31 mouse cellular contexts compared by ENCODE assay signal in genomic region chr11:73258664-73259063, GRCm38 (mm10). TPM values are rescaled to one million over a fixed set of nuclear protein-coding genes. Genes with fewer than 3 reads are reported as not detected.
"Had no signal": no experiment of that assay in that cellular context is flagged by ENCODE, and none has a peak within 500 bp of the region (broad histone marks: within the 10 kb centered on the region; RNA-seq: fewer than 3 reads in every experiment).

No protein-coding gene starts in this region.

- H3K27me3 ChIP-seq: heart, embryonic 13.5 days; heart, embryonic 15.5 days; hindbrain, embryonic 13.5 days; hindbrain, embryonic 15.5 days; limb, embryonic 12.5 days; liver, embryonic 13.5 days; liver, embryonic 15.5 days had no signal

- H3K4me1 ChIP-seq: heart, embryonic 13.5 days; heart, embryonic 15.5 days; hindbrain, embryonic 13.5 days; hindbrain, embryonic 15.5 days; limb, embryonic 10.5 days; limb, embryonic 12.5 days; liver, embryonic 13.5 days; liver, embryonic 15.5 days had no signal

- DNase-seq: gastrocnemius, postnatal 14 days; gastrocnemius, postnatal 36 days; heart, adult 11 months; heart, adult 2 months; heart, postnatal 14 days; heart, postnatal 36 days; kidney, adult 11 months; kidney, adult 8-10 months; kidney, postnatal 10 days; kidney, postnatal 25 days; kidney, postnatal 4 days; liver; liver, embryonic 13.5 days; liver, postnatal 0 days had no signal

- H3K27ac ChIP-seq: heart, adult 2 months; heart, embryonic 13.5 days; heart, embryonic 15.5 days; hindbrain, embryonic 13.5 days; hindbrain, embryonic 15.5 days; hindbrain, postnatal 0 days; layer of hippocampus, adult 2 months; left cerebral cortex, adult 2 months; limb, embryonic 10.5 days; limb, embryonic 12.5 days; liver, embryonic 13.5 days; liver, embryonic 15.5 days had no signal

- H3K36me3 ChIP-seq: heart, embryonic 13.5 days; heart, embryonic 15.5 days; hindbrain, embryonic 13.5 days; hindbrain, embryonic 15.5 days; limb, embryonic 10.5 days; limb, embryonic 12.5 days; liver, embryonic 13.5 days; liver, embryonic 15.5 days had no signal

- H3K4me3 ChIP-seq: heart, adult 2 months; heart, embryonic 13.5 days; heart, embryonic 15.5 days; hindbrain, embryonic 13.5 days; hindbrain, embryonic 15.5 days; layer of hippocampus, adult 2 months; left cerebral cortex, adult 2 months; limb, embryonic 10.5 days; limb, embryonic 12.5 days; liver, embryonic 13.5 days; liver, embryonic 15.5 days had no signal

RNA-seq across cellular contexts. Expression of gene Trpv3, which starts 8.5 kb away (rescaled TPM):
- total RNA-seq: gastrocnemius, adult 8-10 months; gastrocnemius, postnatal 36 days; hematopoietic stem cell, adult 5-6 weeks had no signal
- polyA plus RNA-seq: heart, embryonic 13.5 days had no signal

RNA-seq across cellular contexts. Expression of gene Trpv1, which starts 24.6 kb away (rescaled TPM):
- total RNA-seq: heart, postnatal 36 days; hematopoietic stem cell, adult 5-6 weeks; layer of hippocampus, adult 2 months; left cerebral cortex, postnatal 36 days had no signal
- polyA plus RNA-seq: heart, embryonic 13.5 days; hindbrain, embryonic 11.5 days; kidney, embryonic 14.5 days; kidney, embryonic 16.5 days; liver, embryonic 11.5 days; liver, embryonic 13.5 days had no signal
